Mouse (Mus musculus) urinary bladder, postnatal 4 days (tissue): ENCODE results near the gene Nrgn.

Experiments
- DNase-seq, 2 experiments: peaks; one replicate each; pipeline ENCODE4 v3.0.0; 2021 to 2022; ENCODE audit warnings: low spot score in 2 of 2

Nrgn gene

DNA sequence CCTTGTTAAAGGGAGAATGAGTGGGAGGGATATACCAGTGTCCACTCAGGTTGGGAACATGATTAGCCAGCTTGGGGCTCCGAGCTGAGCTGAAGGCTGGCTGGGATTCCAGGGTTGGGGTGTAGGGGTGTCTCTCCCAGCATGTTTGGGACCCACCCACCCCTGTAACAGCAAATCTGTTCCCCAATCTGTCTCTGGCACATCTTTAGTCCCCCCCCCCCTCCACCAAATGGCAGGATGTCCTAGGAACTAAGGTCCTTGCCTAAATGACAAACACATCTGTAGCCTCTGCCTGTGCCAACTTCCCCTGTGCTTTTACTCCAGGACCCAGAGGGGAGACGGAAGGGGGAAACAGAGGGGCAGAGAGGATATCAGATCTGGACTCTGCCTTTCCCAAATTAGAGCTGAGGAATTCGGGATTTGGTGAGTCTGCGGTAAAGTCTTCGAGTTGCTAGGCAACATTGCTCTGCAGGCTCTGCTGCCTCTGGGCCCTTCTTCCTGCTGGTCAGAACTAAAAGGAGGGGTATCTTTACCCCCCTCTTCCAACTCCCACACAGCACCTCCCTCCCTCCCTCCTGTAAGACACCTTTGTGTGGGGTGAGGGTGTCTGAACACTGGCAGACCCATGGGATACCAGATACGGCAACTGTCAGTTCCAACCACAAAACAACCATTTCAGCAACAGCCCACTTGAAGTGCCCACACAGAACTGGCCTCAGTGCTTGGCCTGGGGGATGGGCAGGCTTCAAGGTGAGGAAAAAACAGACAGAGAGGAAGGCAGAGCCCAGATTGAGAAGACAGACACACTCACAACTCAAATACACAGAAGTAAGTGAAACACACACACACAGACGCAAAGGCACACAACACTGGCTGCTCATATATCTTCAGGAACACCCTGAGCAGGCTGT, 2.4 kb upstream of the Nrgn start, which contains the start of gene Siae:
Siae (plus strand) TSS at position 861 of the 911 bp plus-strand sequence.
- DNase-seq, result no peak

DNA sequence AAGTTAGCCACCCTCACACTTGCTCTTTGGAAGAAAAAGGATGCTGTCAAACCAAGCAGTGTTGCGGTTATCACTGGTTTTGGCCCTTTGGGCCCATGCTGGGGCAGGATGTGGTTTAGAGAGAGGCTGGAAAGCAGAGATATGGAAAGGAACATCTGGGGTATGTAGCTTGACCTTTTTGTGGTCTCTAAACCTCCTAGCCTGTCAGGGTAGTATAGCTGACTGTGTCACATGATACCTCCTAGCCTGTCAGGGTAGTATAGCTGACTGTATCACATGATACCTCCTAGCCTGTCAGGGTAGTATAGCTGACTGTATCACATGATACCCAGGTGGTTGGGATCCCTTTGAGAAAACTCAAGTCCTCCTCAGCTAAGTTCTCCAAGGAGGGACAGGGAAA, 1.6 kb upstream of the Nrgn start:
- no peak for DNase-seq

DNA sequence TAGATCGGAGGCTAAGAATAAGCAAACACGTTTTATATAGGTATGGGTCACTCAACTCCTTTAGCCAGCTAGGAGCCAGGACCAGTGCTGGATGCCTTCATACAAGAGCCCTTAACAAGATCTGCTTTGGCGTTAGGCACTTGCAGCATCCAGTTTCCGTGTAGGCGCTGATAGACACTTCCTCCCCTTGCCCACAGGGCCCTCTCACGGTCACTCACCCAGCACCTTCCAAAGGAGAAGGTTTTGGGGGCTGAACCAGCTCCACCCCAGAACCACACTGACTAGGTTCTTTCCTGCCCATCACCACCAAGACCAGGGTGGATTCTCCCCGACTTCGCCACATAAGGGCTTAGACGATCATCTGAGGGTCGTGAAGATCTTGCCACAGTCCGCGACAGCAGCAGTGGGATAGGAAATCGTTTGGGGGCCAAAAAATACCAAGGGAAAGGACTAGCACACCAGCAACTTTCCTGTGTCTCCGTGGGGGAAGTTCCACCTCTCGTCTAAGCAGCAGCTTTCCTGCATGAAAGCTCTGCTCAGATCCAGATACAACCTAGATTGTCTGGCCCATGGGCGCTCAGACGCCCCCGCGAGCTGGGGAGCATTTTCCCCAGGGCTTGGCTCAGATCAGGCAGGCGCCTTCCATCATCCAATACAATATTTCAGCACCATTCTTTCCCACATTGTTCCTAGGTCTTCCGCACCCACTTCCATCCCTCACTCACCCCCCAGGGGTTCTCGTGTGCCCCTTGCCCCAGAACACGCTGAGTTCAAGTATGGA, 763 bp downstream of the Nrgn start:
- DNase-seq, result peak in 1 of 2 experiments; percentile 16

DNA sequence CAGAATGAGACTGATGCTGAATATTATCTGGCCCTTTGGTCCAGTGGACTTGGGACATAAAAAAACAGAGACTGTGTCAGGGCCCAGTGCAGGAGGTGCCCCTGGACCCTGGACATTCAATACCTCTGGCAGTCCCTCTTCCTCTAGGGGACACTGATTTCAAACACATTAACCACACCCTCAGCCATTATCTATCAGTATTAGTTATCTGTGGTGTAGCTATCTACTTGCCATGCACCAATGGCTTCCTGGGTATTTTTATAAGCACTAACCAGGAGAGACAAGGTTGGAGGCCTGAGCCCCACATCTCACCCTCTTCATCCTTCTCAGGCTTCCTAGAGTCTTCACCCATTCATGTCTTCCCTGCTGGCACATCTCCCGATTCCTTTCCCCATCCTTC, 2.3 kb downstream of the Nrgn start:
- DNase-seq, result no peak

DNA sequence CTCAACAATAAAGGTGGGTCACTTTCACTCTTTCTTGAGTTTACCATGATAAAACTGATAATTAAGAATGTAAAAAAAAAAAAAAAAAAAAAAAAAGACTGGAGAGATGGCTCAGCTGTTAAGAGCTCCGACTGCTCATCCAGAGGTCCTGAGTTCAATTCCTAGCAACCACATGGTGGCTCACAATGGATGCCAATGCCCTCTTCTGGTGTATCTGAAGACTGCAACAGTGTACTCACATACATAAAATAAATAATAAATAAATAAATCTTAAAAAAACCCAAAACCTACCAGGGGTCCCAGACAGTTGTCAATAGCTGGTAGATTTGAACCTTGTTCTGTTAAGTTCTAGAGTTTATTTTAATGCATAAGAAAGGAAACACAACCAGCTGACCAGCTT, 5.8 kb downstream of the Nrgn start:
- DNase-seq, result no peak

DNA sequence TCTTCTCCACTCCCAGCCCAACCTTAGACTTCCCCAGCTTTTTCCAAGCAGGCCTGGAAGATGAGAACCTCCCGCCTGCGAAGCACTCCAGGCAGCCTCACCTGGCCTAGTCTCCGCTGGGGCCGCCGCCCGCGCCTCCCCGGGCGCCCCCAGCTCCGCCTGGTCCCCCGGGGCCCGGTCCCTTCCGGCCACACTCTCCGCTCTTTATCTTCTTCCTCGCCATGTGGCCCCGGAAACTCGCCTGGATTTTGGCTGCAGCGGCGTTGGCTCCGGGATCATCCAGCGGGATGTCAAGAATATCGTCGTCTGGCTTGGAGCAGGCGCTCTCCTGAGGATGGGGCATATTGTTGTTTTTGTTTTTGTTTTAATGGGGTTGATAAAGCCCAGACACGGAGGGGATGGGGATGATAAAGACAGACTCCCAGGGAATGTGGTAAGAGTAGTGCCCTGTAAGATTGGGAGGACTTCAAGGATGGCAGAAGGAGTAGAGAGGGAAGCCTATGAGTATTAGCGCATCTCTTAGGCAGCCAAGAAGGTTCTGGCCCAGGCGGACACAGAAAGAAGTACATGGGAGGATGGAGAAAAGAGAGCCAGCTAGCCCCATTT, 6.8 kb downstream of the Nrgn start:
- peak in 1 of 2 experiments; percentile 14 for DNase-seq

DNA sequence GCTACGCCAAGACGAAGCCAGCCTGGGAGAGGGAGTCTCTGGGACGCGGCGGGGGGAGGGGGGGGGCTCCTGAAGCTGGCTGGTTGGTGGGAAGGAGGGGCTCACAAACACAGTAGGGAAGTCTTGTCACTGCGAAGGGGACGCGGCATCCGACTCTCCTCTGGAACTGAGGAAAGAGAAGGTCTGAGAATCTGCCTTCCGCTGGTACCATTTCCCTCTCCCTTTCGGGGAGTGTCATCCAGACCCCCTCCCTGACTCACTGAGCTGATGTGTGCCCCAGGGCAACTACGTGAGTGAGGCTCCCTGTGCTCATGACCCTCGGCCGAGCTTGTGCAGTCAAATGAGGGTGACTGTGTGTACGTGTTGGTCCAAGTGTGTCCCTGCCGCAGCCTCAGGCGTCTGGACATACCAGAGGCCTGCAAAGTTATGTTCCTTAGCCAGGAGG, 7.5 kb downstream of the Nrgn start:
- DNase-seq, result peak in 1 of 2 experiments; percentile 15

DNA sequence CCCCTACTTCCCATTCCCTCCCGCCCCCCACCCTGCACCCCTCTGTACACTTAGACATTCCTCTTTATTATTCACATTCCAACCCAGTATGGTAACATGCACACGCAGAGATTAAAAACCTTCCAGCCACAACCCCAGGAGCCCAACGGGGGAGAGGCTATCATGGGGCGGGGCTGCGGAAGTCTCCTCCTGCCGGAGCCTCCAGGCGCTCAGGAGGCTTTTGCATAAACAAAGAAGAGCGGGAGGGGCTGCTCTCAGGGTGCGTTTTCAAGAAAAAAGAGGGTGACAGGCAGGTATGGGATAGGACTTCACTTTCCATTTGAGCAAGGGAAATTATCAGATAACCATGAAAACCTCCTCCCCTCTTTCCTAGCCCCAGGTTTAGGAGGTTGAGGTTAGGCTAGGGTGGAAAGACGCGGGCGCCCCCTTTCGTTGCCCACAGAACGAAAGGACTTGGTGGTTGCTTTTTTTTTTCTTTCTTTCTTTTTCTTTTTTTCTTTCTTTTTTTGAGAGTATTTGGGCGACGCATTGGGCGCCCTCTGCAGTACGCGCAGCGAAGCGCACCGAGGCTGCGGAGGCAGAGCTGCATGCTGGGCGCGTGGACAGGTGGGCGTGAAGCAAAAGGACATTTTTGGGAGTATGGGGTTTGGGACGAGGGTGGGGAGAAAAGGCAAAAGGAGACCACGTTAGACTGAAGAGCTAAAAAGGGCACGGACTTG, 8.1 kb downstream of the Nrgn start:
- peak in 1 of 2 experiments; percentile 58 for DNase-seq

DNA sequence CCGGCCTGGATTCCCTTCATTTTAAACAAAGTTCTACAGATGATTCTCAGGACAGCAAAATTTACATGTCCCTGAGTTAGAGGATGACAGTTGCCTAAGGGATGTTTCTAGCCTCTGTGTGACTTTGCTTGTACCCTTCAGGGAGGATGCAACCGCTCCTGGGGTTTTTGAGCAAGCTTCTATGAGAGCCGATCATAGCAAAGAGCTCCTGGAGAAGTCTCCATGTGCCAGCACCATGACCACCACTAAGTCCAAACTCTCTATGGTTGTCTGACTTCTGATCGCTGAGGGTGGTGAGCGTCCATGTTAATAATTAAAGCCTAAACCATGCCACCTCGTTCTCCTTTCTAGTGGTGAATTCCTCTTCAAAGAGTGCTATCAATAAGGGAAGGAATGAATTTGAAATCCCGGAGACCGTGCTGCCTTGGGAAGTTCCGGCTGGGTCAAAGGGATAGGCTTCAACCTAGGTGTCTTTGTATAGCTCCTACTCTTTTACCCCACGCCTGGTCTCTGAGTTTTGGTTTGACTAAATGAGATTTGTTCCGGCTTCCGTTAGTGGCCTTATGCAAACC, 8.7 kb downstream of the Nrgn start:
- no peak for DNase-seq

DNA sequence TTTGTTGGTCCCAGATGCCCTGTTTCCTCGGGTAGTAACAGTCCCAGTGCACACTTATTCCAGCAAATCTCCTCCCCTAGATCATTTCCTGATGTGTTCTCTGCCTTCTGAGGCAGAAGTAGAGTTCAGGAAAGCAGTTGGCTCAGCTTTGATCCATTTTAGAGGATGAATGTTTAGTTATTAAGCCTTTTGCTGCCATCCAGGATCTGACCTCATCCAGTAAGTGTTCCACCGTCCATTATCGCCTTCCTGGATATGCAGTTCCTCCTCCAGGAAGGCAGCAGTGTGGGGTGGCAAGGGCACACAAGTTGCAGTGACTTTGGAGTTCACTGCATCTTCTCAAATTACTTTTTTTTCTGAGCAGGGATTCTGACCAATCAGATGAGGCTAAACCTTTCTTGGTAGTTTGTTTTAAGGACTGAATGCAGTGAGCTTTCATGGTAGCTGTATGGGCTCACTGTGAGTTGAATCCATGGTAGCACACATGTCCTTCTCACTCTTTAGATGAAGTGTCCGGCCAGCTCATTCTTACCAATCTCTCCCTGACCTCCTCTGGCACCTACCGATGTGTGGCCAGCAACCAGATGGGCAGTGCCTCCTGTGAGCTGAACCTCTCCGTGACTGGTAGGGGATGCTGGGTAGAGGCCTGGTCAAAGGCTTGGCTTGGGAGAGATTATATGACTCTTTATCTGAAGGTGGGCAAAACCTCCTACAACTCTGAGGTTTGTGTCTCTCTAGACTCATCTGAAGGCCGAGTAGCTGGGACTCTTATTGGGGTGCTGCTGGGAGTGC, 10.7 kb downstream of the Nrgn start:
- peak in 1 of 2 experiments; percentile 13 for DNase-seq

DNA sequence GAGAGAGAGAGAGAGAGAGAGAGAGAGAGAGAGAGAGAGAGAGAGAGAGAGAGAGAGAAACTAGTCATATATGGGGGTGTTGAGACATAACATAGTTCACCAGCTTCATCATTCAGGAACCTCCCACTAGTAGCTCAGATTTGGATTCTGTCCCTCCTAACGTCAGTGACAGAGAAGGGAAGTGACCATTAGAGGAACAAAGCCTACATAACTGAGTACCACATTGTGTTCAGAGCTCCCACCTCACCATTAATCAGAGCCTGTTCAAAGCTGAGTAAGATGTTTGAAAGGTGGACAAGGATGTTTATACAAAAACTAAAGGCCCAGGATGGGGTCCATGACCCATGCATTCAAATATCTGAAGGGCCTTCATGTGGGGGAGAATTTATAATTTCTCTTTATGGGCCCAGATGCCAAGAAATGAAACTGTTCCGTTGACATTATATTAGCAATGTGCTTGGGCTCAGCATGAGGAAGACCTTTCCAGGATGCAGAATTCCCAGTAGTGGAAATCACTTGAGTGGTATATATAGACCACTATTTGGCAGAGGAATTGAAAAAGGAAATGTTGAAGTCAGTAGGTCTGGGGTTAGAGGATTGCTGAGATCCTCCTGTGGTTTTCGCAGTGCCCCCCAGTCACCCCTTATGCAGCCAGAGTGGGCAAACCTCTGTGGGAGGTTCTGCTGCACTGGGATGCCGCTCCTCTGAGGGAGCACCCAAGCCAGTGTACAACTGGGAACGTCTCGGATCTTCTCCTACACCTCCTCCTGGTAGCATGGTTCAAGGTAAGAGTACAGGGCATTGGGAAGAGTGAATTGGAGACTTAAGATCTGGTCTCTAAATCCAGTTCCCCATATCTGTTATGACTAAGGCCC, 11.8 kb downstream of the Nrgn start:
- DNase-seq, result peak in 1 of 2 experiments; percentile 16

DNA sequence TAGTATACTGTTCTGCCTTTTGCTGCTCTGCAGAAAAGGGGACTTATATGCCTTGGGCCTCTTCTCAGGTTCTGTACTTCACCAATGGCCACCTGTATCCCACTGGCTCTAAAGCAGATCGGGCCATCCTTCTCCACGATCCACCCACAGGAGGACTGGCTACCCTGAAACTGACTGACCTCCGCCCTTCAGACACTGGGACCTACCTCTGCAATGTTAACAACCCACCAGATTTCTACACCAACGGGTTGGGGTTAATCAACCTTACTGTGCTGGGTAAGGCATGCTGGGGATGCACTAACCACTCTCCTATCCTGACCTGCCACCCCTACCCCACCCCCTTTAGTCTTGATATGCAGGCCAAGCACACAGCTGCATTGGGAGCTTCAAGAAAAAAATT, 12.5 kb downstream of the Nrgn start:
- no peak for DNase-seq

DNA sequence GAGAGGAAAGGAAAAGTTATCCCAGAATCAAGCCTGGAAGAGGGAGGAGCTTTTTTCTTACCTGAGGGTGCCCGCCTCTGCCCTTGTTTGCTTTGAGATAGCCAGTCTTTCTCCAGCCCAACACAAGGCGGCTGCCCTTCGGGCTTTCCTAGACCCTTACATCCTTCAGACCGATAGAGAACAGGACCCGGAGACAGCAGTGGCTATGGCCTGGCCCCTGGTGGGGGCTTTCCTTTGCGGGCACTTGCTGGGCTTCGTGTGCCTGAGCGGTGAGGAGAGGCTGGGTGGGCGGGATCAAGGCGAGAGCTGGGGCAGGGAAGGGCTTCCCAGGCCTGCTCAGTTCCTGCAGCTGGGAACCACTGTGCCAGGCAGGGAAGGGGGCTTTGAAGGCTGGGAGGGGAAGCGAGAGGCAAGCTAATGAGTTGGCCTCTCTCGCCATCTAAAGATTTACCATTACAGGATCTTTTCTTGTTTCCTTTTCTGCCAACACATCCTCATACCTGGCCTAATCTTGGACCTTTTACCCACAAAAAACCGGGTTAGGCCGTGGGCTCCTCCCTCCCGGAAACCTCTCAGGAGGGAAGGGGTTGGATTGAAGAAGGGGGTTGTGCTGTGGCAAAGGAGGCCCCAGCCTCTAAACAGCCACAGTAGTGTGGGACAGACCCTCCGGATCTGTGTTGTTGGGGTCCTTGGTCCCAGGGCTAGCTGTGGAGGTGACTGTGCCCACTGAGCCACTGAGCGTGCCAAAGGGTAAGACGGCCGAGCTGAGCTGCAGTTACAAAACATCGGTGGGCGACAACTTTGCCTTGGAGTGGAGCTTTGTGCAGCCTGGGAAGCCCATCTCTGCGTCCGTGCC, 13.3 kb downstream of the Nrgn start, which contains the start of gene Vsig2:
Vsig2 (plus strand) TSS at position 86 of the 856 bp plus-strand sequence.
- DNase-seq, result peak in 1 of 2 experiments; percentile 19

DNA sequence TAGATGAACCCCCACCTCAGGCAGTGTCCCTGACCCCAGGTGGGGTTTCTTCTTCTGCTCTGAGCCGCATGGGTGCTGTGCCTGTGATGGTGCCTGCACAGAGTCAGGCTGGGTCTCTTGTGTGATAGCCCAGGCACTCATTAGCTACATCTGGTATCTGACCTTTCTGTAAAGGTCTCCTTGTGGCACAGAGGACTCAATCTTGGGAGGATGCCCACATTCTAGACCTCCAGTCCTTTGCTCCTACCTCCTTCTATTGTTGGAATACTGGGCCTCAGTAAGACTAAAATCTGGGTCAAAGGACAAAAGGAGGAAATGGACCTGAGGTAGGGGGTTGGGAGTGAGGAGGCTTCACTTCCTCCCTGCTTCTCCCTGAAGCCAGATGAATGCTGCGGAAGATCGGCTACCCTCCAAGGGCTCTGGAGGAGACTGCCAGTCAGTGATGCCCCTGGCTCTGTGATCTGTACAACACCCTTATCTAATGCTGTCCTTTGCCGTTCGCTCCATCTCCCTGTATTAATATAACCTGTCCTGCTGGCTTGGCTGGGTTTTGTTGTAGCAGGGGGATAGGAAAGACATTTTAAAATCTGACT, 14.9 kb downstream of the Nrgn start:
- DNase-seq, result no peak

DNA sequence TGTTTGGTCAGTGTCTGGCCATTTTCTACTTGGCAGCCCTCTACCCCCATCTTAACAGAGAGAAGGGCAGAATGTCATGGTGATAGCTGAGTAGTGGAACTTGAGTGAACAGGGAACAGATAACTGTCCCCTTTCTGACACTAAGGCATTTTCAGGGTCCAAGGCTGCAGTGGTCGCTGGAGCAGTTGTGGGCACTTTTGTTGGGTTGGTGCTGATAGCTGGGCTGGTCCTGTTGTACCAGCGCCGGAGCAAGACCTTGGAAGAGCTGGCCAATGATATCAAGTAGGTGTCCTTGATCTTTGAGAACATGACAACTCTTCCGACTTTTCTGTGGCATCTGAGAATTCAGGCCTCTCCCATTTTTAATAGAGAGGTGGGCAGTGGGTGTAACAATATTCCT, 15.9 kb downstream of the Nrgn start:
- DNase-seq, result no peak

DNA sequence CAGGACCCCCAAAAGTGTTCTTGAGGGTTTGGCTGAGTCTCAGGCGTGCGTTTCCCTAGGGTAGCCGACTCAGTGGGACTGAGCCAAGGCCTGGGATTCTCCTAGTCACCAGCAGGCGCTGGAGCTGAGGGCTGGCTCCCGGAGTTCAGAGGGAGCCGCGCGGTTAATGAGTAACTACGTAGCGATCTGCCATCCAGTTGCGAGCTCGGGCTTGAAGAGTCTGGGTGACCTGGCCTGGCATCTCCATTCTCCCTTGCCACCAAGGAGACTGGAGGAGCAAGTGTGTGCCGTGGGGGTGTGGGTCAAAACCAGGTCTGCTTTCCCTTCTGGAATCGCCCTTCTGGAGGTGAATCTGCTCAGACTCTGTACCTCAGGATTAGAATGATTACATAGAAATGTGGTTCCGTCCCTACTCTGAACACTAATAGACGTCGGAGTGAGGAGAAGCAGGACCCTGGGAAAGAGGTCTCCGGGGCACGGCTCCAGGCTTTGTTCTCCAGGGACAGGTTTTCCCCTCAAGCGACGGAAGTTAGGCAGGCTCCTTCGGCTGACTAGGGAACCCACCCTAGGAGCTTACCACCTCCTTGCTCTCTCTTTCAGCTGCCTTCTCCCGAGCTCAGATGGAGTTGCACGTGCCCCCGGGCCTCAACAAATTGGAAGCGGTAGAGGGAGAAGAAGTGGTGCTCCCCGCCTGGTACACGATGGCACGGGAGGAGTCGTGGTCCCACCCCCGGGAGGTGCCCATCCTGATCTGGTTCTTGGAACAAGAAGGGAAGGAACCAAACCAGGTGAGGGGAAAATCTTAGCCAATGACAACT, 21.6 kb downstream of the Nrgn start:
- peak in 1 of 2 experiments; percentile 55 for DNase-seq
